Mouse (Mus musculus) bone marrow macrophage, adult 2 months (primary cell): ENCODE data around the gene Ddit4.

Source experiments
- CTCF ChIP-seq: IDR thresholded peaks from 2 replicates; pipeline ENCODE4 v1.5.1; 2012; ENCODE audit warnings: low read depth, mild to moderate bottlenecking, low read length, moderate library complexity
- POLR2A ChIP-seq: IDR thresholded peaks from 2 replicates; pipeline ENCODE4 v1.6.1; 2012; ENCODE audit warnings: mild to moderate bottlenecking, low read depth, low read length, borderline replicate concordance

DNA sequence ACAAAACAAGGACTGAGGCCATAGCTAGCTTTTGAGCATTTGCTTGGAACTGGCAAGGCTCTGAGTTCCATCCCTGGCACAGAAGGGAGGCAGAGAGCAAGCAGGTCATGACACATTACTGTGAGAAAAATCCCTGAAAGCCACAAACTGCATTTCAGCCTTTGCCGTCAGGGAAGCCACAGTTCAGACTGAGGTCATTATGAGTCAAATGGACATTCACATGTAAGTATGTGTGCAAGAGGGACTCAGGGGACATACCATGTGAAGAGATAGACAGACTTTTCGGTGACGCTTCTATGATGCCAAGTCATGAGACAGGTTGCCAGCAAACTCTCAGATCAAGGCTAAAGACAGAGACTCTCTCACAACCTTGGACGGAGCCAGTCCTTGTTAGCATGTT lies 33.5 kb downstream of the Ddit4 start:
- TF ChIP-seq CTCF (no peak), POLR2A (no peak)
